Comparison of ENCODE assay signal across 8 mouse cellular contexts in the genomic region with DNA sequence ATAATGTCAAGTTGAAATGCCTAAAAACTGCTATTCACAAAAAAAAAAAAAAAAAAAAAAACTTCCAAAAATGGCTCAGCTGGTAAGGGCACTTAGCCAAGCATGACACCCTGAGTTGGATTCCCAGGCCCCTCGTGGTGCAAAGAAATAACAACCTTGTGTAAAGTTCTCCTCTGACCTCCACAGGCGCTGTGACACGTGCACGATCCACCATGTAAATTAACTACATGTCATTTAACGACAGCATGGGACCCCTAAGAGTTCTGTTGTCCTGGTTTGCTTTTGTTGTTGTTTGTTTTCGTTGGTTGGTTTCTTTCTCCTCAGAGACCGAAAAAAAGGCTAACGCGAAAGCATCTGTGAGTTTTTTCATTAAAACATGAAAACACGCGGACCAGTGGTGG. TPM values are rescaled to one million over a fixed set of nuclear protein-coding genes. Genes with fewer than 3 reads are reported as not detected.
DNase-seq lines count a peak whose midpoint lies in the region; ATAC-seq and TF ChIP-seq lines count a peak whose summit lies in the region.

No protein-coding gene starts in this region.

- H3K4me3 ChIP-seq in lung, adult 2 months (replicated peaks; ENCODE audit: extremely low read depth, low read depth, low read length) = peak overlapping the region; percentile 69
- H3K4me3 ChIP-seq in embryonic facial prominence, embryonic 11.5 days (ENCODE audit: low read depth, low read length) = peak overlapping the region; percentile 68
- H3K4me3 ChIP-seq in intestine, embryonic 16.5 days (ENCODE audit: low read length) = peak overlapping the region; percentile 70
- H3K4me3 ChIP-seq in neural tube, embryonic 14.5 days (ENCODE audit: low read depth, low read length) = peak overlapping the region; percentile 60

- ATAC-seq in embryonic facial prominence, embryonic 11.5 days (replicated peaks; ENCODE audit: insufficient number of reproducible peaks, low FRiP score, low TSS enrichment, low read depth) = no peak
- no peak for ATAC-seq in intestine, embryonic 16.5 days
- no peak for ATAC-seq in neural tube, embryonic 14.5 days (ENCODE audit: low read depth)

- no peak for TF ChIP-seq CTCF in lung, adult 2 months (IDR thresholded peaks at IDR 0.05; ENCODE audit: insufficient read depth, low read length)

- H3K27me3 ChIP-seq in embryonic facial prominence, embryonic 11.5 days (ENCODE audit: control insufficient read depth, insufficient read depth, low read length) = no peaks in the 10 kb centered on the region
- H3K27me3 ChIP-seq in intestine, embryonic 16.5 days (replicated peaks; ENCODE audit: control insufficient read depth, insufficient read depth, low read length) = no peaks in the 10 kb centered on the region; the same call in 1 of the 2 replicates
- no peaks in the 10 kb centered on the region for H3K27me3 ChIP-seq in neural tube, embryonic 14.5 days (ENCODE audit: control insufficient read depth, insufficient read depth, low read length)

- no peaks in the 10 kb centered on the region for H3K36me3 ChIP-seq in embryonic facial prominence, embryonic 11.5 days (replicated peaks; ENCODE audit: control insufficient read depth, insufficient read depth, low read depth, low read length)
- no peaks in the 10 kb centered on the region for H3K36me3 ChIP-seq in intestine, embryonic 16.5 days (ENCODE audit: control insufficient read depth, insufficient read depth, low read length)
- no peaks in the 10 kb centered on the region for H3K36me3 ChIP-seq in neural tube, embryonic 14.5 days (ENCODE audit: control insufficient read depth, insufficient read depth, low read length)

- TF ChIP-seq POLR2A in lung, adult 2 months (IDR thresholded peaks at IDR 0.05; ENCODE audit: borderline replicate concordance, extremely low read depth, low read depth, low read length) = no peak

- no peak for DNase-seq in lung, adult 2 months
- no peak for DNase-seq in lung, adult 18-20 months
- no peak for DNase-seq in embryonic facial prominence, embryonic 11.5 days (ENCODE audit: low spot score)
- DNase-seq in embryo, embryonic 10.5 days (ENCODE audit: low spot score) = no peak
- DNase-seq in gastrocnemius, postnatal 10 days = no peak
- DNase-seq in frontal cortex, postnatal 36 days (ENCODE audit: low spot score in 2 of 2) = no peak

- peak overlapping the region; percentile 70 for H3K4me2 ChIP-seq in embryonic facial prominence, embryonic 11.5 days (ENCODE audit: low read depth, low read length)
- peak overlapping the region; percentile 64 for H3K4me2 ChIP-seq in intestine, embryonic 16.5 days (ENCODE audit: low read depth, low read length)
- H3K4me2 ChIP-seq in neural tube, embryonic 14.5 days (ENCODE audit: low read depth, low read length) = peak overlapping the region; percentile 55

- WGBS in lung, adult 2 months = 45% methylated on average over 11 of the region's 11 CpGs
- 64% methylated on average over 11 of the region's 11 CpGs for WGBS in embryonic facial prominence, embryonic 11.5 days
- 56% methylated on average over 11 of the region's 11 CpGs for WGBS in intestine, embryonic 16.5 days
- 54% methylated on average over 11 of the region's 11 CpGs for WGBS in neural tube, embryonic 14.5 days

- peak overlapping the region; percentile 82 for H3K9ac ChIP-seq in embryonic facial prominence, embryonic 11.5 days (replicated peaks; ENCODE audit: low read length)
- peak overlapping the region; percentile 76 for H3K9ac ChIP-seq in intestine, embryonic 16.5 days (ENCODE audit: low read depth, low read length)
- peak overlapping the region; percentile 57 for H3K9ac ChIP-seq in neural tube, embryonic 14.5 days (replicated peaks; ENCODE audit: low read depth, low read length)

- no peak overlapping the region for H3K27ac ChIP-seq in embryonic facial prominence, embryonic 11.5 days (replicated peaks; ENCODE audit: low read depth, low read length)
- peak overlapping the region; percentile 31 for H3K27ac ChIP-seq in intestine, embryonic 16.5 days (ENCODE audit: low read length)
- no peak overlapping the region; the same call in 1 of the 2 replicates for H3K27ac ChIP-seq in neural tube, embryonic 14.5 days (ENCODE audit: low read depth, low read length)

- no peaks in the 10 kb centered on the region for H3K9me3 ChIP-seq in embryonic facial prominence, embryonic 11.5 days (replicated peaks; ENCODE audit: control insufficient read depth, low read length)
- H3K9me3 ChIP-seq in intestine, embryonic 16.5 days (ENCODE audit: control insufficient read depth, low read length) = no peaks in the 10 kb centered on the region
- H3K9me3 ChIP-seq in neural tube, embryonic 14.5 days (ENCODE audit: control insufficient read depth, low read length) = no peaks in the 10 kb centered on the region

- H3K4me1 ChIP-seq in lung, adult 2 months (ENCODE audit: control insufficient read depth, insufficient read depth, low read length) = no peaks in the 10 kb centered on the region
- no peaks in the 10 kb centered on the region for H3K4me1 ChIP-seq in embryonic facial prominence, embryonic 11.5 days (ENCODE audit: control insufficient read depth, insufficient read depth, low read length)
- no peaks in the 10 kb centered on the region for H3K4me1 ChIP-seq in intestine, embryonic 16.5 days (ENCODE audit: control insufficient read depth, insufficient read depth, low read length)
- no peaks in the 10 kb centered on the region for H3K4me1 ChIP-seq in neural tube, embryonic 14.5 days (ENCODE audit: control insufficient read depth, insufficient read depth, low read length)

RNA-seq across cellular contexts. Expression of a gene that starts 0.6 kb away (rescaled TPM):
- 27.1 and 31.3 TPM in 2 replicates for polyA plus RNA-seq in lung, adult 2 months (2012; rRNA removed)
- 29.7 and 29.8 TPM in 2 replicates for polyA plus RNA-seq in embryonic facial prominence, embryonic 11.5 days (2014; fragmentation: Nextera tagmentation; extraction: Ambion mirVana)
- polyA plus RNA-seq in intestine, embryonic 16.5 days (2015; fragmentation: Nextera tagmentation; extraction: Ambion mirVana) = 19.7 and 21.9 TPM in 2 replicates
- polyA plus RNA-seq in neural tube, embryonic 14.5 days (2014; fragmentation: Nextera tagmentation; extraction: Ambion mirVana) = 57.4 and 74.1 TPM in 2 replicates
- 1 to 10 TPM; 4.7 to 5.4 TPM for total RNA-seq in gastrocnemius, postnatal 10 days (2021)

RNA-seq across cellular contexts. Expression of a gene that starts 9.1 kb away (rescaled TPM):
- polyA plus RNA-seq in lung, adult 2 months (2012; rRNA removed) = 35.5 and 39.7 TPM in 2 replicates
- 705 and 768 TPM in 2 replicates for polyA plus RNA-seq in embryonic facial prominence, embryonic 11.5 days (2014; fragmentation: Nextera tagmentation; extraction: Ambion mirVana)
- 329 and 361 TPM in 2 replicates for polyA plus RNA-seq in intestine, embryonic 16.5 days (2015; fragmentation: Nextera tagmentation; extraction: Ambion mirVana)
- 315 and 363 TPM in 2 replicates for polyA plus RNA-seq in neural tube, embryonic 14.5 days (2014; fragmentation: Nextera tagmentation; extraction: Ambion mirVana)
- 100 to 1,000 TPM; 128 to 134 TPM for total RNA-seq in gastrocnemius, postnatal 10 days (2021)

RNA-seq across cellular contexts. Expression of a gene that starts 29.4 kb away (rescaled TPM):
- polyA plus RNA-seq in lung, adult 2 months (2012; rRNA removed) = 29.0 and 31.3 TPM in 2 replicates
- 7.8 and 8.8 TPM in 2 replicates for polyA plus RNA-seq in embryonic facial prominence, embryonic 11.5 days (2014; fragmentation: Nextera tagmentation; extraction: Ambion mirVana)
- 10.4 and 10.8 TPM in 2 replicates for polyA plus RNA-seq in intestine, embryonic 16.5 days (2015; fragmentation: Nextera tagmentation; extraction: Ambion mirVana)
- polyA plus RNA-seq in neural tube, embryonic 14.5 days (2014; fragmentation: Nextera tagmentation; extraction: Ambion mirVana) = 0.70 and 1.5 TPM in 2 replicates
- total RNA-seq in gastrocnemius, postnatal 10 days (2021) = 1 to 10 TPM; 4.5 to 8.3 TPM

RNA-seq across cellular contexts. Expression of a gene that starts 45.3 kb away (rescaled TPM):
- polyA plus RNA-seq in lung, adult 2 months (2012; rRNA removed) = 63.0 and 65.3 TPM in 2 replicates
- 30.9 and 31.6 TPM in 2 replicates for polyA plus RNA-seq in embryonic facial prominence, embryonic 11.5 days (2014; fragmentation: Nextera tagmentation; extraction: Ambion mirVana)
- 79.0 and 86.2 TPM in 2 replicates for polyA plus RNA-seq in intestine, embryonic 16.5 days (2015; fragmentation: Nextera tagmentation; extraction: Ambion mirVana)
- 24.6 and 28.8 TPM in 2 replicates for polyA plus RNA-seq in neural tube, embryonic 14.5 days (2014; fragmentation: Nextera tagmentation; extraction: Ambion mirVana)
- 1 to 10 TPM; 3.4 to 4.2 TPM for total RNA-seq in gastrocnemius, postnatal 10 days (2021)
